8 mouse cellular contexts compared by ENCODE assay signal in genomic region chr9:118150429-118151220, GRCm38 (mm10). TPM values are rescaled to one million over a fixed set of nuclear protein-coding genes. Genes with fewer than 3 reads are reported as not detected.
A peak's percentile ranks its signal among the peaks of the same experiment; 100 is the strongest.
DNase-seq lines count a peak whose midpoint lies in the region; ATAC-seq and TF ChIP-seq lines count a peak whose summit lies in the region.

No protein-coding gene starts in this region.

- ATAC-seq in cerebellum, adult (ENCODE audit: insufficient number of reproducible peaks, low FRiP score, low TSS enrichment): peak; percentile 21; the same call in 1 of the 2 replicates
- ATAC-seq in intestine, embryonic 14.5 days (replicated peaks; ENCODE audit: low FRiP score, low TSS enrichment, low read depth): peak; percentile 56
- ATAC-seq in midbrain, postnatal 0 days (ENCODE audit: low FRiP score): peak; percentile 3; the same call in 1 of the 2 replicates

- TF ChIP-seq CTCF in testis, adult 2 months (IDR thresholded peaks at IDR 0.05; ENCODE audit: control insufficient read depth, insufficient read depth, insufficient replicate concordance, low read depth, low read length): no peak
- no peak for TF ChIP-seq CTCF in midbrain, postnatal 0 days (IDR thresholded peaks at IDR 0.05)

- TF ChIP-seq POLR2A in testis, adult 2 months (IDR thresholded peaks at IDR 0.05; ENCODE audit: control insufficient read depth, low read depth, low read length): no peak

- H3K36me3 ChIP-seq in testis, adult 2 months (ENCODE audit: control insufficient read depth, insufficient read depth, low read length): no peaks in the 10 kb centered on the region
- no peaks in the 10 kb centered on the region; the same call in 1 of the 2 replicates for H3K36me3 ChIP-seq in intestine, embryonic 14.5 days (ENCODE audit: control insufficient read depth, insufficient read depth, low read length)
- H3K36me3 ChIP-seq in midbrain, postnatal 0 days (ENCODE audit: insufficient read depth, low read length): no peaks in the 10 kb centered on the region

- peak overlapping the region; percentile 89 for H3K4me3 ChIP-seq in testis, adult 2 months (ENCODE audit: control insufficient read depth, low read depth, low read length)
- H3K4me3 ChIP-seq in intestine, embryonic 14.5 days (ENCODE audit: low read depth, low read length): peak overlapping the region; percentile 75; the same call in 1 of the 2 replicates
- H3K4me3 ChIP-seq in midbrain, postnatal 0 days (ENCODE audit: low read depth, low read length): peak overlapping the region; percentile 86

- H3K9me3 ChIP-seq in intestine, embryonic 14.5 days (ENCODE audit: control insufficient read depth, low read length): no peaks in the 10 kb centered on the region
- H3K9me3 ChIP-seq in midbrain, postnatal 0 days (ENCODE audit: low read length): no peaks in the 10 kb centered on the region

- WGBS in intestine, embryonic 14.5 days: 74% methylated on average over 20 of the region's 20 CpGs
- WGBS in midbrain, postnatal 0 days: 75% methylated on average over 20 of the region's 20 CpGs

- DNase-seq in cerebellum, adult 9-10 months: no peak
- no peak for DNase-seq in testis, postnatal 10 days (ENCODE audit: low spot score)
- no peak for DNase-seq in intestine, embryonic 14.5 days (ENCODE audit: low spot score)
- DNase-seq in midbrain, postnatal 0 days (ENCODE audit: low spot score): peak; percentile 9
- DNase-seq in embryo, embryonic 9.5 days (ENCODE audit: extremely low spot score): no peak
- no peak for DNase-seq in urinary bladder, adult 2 months (ENCODE audit: low spot score)

- H3K27ac ChIP-seq in testis, adult 2 months (ENCODE audit: control insufficient read depth, insufficient read depth, low read depth, low read length): peak overlapping the region; percentile 24
- H3K27ac ChIP-seq in intestine, embryonic 14.5 days (ENCODE audit: low read depth): no peak overlapping the region
- 0 out of 2 replicates have a peak overlapping the region, but pooled peaks have one; percentile 27 for H3K27ac ChIP-seq in midbrain, postnatal 0 days (ENCODE audit: low read depth, low read length)

- no peaks in the 10 kb centered on the region; the same call in 1 of the 2 replicates for H3K4me1 ChIP-seq in testis, adult 2 months (ENCODE audit: control insufficient read depth, insufficient read depth, low read length)
- peaks cover 8% of the 10 kb centered on the region; the same call in 1 of the 2 replicates for H3K4me1 ChIP-seq in intestine, embryonic 14.5 days (replicated peaks; ENCODE audit: control insufficient read depth, insufficient read depth, low read length)
- peaks cover 3% of the 10 kb centered on the region; the same call in 1 of the 2 replicates for H3K4me1 ChIP-seq in midbrain, postnatal 0 days (ENCODE audit: insufficient read depth, low read length)

- H3K4me2 ChIP-seq in intestine, embryonic 14.5 days (ENCODE audit: low read length): peak overlapping the region; percentile 5
- peak overlapping the region; percentile 52 for H3K4me2 ChIP-seq in midbrain, postnatal 0 days (ENCODE audit: low read depth, low read length, poor library complexity, severe bottlenecking)

- no peak overlapping the region for H3K9ac ChIP-seq in intestine, embryonic 14.5 days (ENCODE audit: low read length)
- H3K9ac ChIP-seq in midbrain, postnatal 0 days (replicated peaks; ENCODE audit: low read length, poor library complexity, severe bottlenecking): no peak overlapping the region

- no peaks in the 10 kb centered on the region for H3K27me3 ChIP-seq in testis, adult 2 months (ENCODE audit: control insufficient read depth, insufficient read depth, low read length)
- H3K27me3 ChIP-seq in intestine, embryonic 14.5 days (replicated peaks; ENCODE audit: control insufficient read depth, insufficient read depth, low read length): no peaks in the 10 kb centered on the region
- H3K27me3 ChIP-seq in midbrain, postnatal 0 days (ENCODE audit: insufficient read depth, low read length): no peaks in the 10 kb centered on the region

RNA-seq across cellular contexts. Expression of gene Cmc1, which starts 0.6 kb away (rescaled TPM):
- polyA plus RNA-seq in testis, adult 2 months (2012; rRNA removed): 3.0 and 3.5 TPM in 2 replicates
- polyA plus RNA-seq in intestine, embryonic 14.5 days (2014; fragmentation: Nextera tagmentation; extraction: Ambion mirVana): 54.3 and 61.1 TPM in 2 replicates
- 3.2 and 6.3 TPM in 2 replicates for total RNA-seq in midbrain, postnatal 0 days (2014; rRNA removed)
- 37.8 and 44.6 TPM in 2 replicates for polyA plus RNA-seq in midbrain, postnatal 0 days (2015; fragmentation: Nextera tagmentation; extraction: Ambion mirVana)
- 22.0 and 24.6 TPM in 2 replicates for polyA plus RNA-seq in urinary bladder, adult 2 months (2012; rRNA removed)

Comparison
In these comparisons a context has a peak if more than half of its experiments do, and no peak if none do; other contexts are left out.
1. ATAC-seq: peak in every context shown above with its lines; median percentile 56 in intestine, embryonic 14.5 days; 21 in cerebellum, adult; 3 in midbrain, postnatal 0 days.